Mouse (Mus musculus): ENCODE measurements around the gene Acox1. TPM values are rescaled to one million over a fixed set of nuclear protein-coding genes. Genes with fewer than 3 reads are reported as not detected.

Acox1 gene
- polyA plus RNA-seq, 1 experiment, result 18.0 TPM

GRCm38 (mm10) chr11:116185836-116186235, 13.0 kb downstream of the Acox1 start:
- no peak overlapping the region for H3K4me3 ChIP-seq (ENCODE audit: low read depth, low read length)
- H3K27ac ChIP-seq (ENCODE audit: insufficient read depth, low read length), result no peak overlapping the region
- no peak overlapping the region for H3K9ac ChIP-seq (ENCODE audit: low read depth, poor library complexity, severe bottlenecking)
- H3K27me3 ChIP-seq (ENCODE audit: control insufficient read depth, insufficient read depth, low read length, poor library complexity, severe bottlenecking), result no peaks in the 10 kb centered on the region
- no peak for TF ChIP-seq POLR2A (IDR thresholded peaks at IDR 0.05; ENCODE audit: insufficient read depth, low read length)
- TF ChIP-seq CTCF (IDR thresholded peaks at IDR 0.05; ENCODE audit: low read depth, low read length), result no peak
- TF ChIP-seq EP300 (IDR thresholded peaks at IDR 0.05; ENCODE audit: insufficient read depth, low read depth, low read length), result no peak
- no peaks in the 10 kb centered on the region for H3K36me3 ChIP-seq (ENCODE audit: control insufficient read depth, insufficient read depth, low read length, poor library complexity, severe bottlenecking)
- H3K9me3 ChIP-seq (replicated peaks; ENCODE audit: control insufficient read depth, insufficient read depth, low read length, poor library complexity, severe bottlenecking), result no peaks in the 10 kb centered on the region
- H3K4me1 ChIP-seq (ENCODE audit: control insufficient read depth, insufficient read depth, low read length), result peaks cover 2% of the 10 kb centered on the region

DNA sequence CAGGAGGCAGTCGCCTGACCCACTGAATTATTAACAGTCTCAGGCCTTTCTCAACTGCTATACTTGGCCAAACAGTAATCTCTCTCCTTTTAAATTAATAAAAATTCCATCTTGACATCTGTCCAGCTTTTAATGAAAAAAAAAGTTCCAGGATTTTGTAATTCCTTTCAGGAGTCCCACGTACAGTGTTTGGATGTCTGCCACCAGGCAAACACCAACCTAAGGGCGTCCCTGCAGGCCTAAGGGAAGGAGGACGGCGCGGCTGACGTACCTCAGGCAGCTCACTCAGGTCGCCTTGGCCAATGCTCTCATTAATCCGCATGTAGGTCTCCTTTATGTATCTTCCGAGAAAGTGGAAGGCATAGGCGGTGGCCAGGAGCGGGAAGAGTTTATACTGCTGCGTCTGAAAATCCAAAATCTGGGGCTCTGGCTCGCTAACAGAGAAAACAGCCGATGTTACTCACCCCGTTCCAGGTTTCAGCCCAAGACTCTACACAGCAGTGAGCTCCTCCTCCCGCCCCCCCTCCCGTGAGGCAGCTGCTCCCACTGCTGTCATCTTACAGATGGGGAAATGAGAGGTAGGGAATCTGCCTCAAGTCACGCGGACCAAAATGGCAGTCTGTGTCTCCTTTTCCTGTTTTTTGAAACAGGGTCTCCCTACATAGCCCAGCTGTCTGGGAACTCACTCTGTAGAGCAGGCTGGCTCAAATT, 20.3 kb downstream of the Acox1 start:
- no peak overlapping the region for H3K27ac ChIP-seq (ENCODE audit: insufficient read depth, low read length)
- TF ChIP-seq CTCF (IDR thresholded peaks at IDR 0.05; ENCODE audit: low read depth, low read length) (no peak), POLR2A (IDR thresholded peaks at IDR 0.05; ENCODE audit: insufficient read depth, low read length) (no peak), EP300 (IDR thresholded peaks at IDR 0.05; ENCODE audit: insufficient read depth, low read depth, low read length) (no peak)
- H3K9me3 ChIP-seq (replicated peaks; ENCODE audit: control insufficient read depth, insufficient read depth, low read length, poor library complexity, severe bottlenecking), result no peaks in the 10 kb centered on the region
- H3K9ac ChIP-seq (ENCODE audit: low read depth, poor library complexity, severe bottlenecking), result no peak overlapping the region
- H3K4me1 ChIP-seq (ENCODE audit: control insufficient read depth, insufficient read depth, low read length), result no peaks in the 10 kb centered on the region
- no peak overlapping the region for H3K4me3 ChIP-seq (ENCODE audit: low read depth, low read length)
- H3K36me3 ChIP-seq (ENCODE audit: control insufficient read depth, insufficient read depth, low read length, poor library complexity, severe bottlenecking), result peaks cover 2% of the 10 kb centered on the region; the same call in 1 of the 2 replicates
- H3K27me3 ChIP-seq (ENCODE audit: control insufficient read depth, insufficient read depth, low read length, poor library complexity, severe bottlenecking), result no peaks in the 10 kb centered on the region

GRCm38 (mm10) chr11:116176010-116176409, 22.8 kb downstream of the Acox1 start:
- Histone ChIP-seq H3K27me3 (ENCODE audit: control insufficient read depth, insufficient read depth, low read length, poor library complexity, severe bottlenecking) (no peaks in the 10 kb centered on the region), H3K4me3 (ENCODE audit: low read depth, low read length) (no peak overlapping the region), H3K9ac (ENCODE audit: low read depth, poor library complexity, severe bottlenecking) (no peak overlapping the region), H3K36me3 (ENCODE audit: control insufficient read depth, insufficient read depth, low read length, poor library complexity, severe bottlenecking) (peaks cover 2% of the 10 kb centered on the region; the same call in 1 of the 2 replicates), H3K9me3 (replicated peaks; ENCODE audit: control insufficient read depth, insufficient read depth, low read length, poor library complexity, severe bottlenecking) (no peaks in the 10 kb centered on the region), H3K4me1 (ENCODE audit: control insufficient read depth, insufficient read depth, low read length) (no peaks in the 10 kb centered on the region), H3K27ac (ENCODE audit: insufficient read depth, low read length) (no peak overlapping the region)
- no peak for TF ChIP-seq POLR2A (IDR thresholded peaks at IDR 0.05; ENCODE audit: insufficient read depth, low read length)
- no peak for TF ChIP-seq CTCF (IDR thresholded peaks at IDR 0.05; ENCODE audit: low read depth, low read length)
- no peak for TF ChIP-seq EP300 (IDR thresholded peaks at IDR 0.05; ENCODE audit: insufficient read depth, low read depth, low read length)

DNA sequence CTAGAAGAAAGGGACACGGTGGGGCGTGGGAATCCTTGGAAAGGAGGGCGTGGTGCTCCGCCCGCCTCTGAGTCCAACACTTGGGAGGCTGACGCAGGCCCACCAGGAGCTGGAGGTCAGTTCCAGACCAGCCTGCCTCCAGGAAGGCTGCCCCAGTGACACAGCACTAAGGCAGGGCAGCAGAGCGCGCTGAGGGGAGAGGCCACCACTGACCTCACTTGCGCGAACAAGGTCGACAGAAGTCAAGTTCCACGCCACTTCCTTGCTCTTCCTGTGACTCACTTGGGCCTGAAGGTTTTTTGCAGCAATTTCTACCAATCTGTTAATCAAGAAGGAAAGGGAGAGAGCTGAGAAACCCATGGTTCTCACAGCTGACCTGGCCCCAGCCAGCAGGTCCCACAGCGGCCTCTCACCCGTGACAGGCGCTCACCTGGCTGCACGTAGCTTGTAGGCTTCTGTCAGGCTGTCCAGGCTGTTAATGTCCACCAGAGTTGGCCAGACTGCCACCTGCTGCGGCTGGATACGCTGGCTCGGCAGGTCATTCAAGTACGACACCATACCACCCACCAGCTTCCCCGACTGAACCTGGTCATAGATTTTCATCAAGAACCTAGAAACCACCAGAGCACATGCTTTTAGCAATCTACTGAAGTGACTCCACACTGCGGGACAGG, 23.9 kb downstream of the Acox1 start:
- no peaks in the 10 kb centered on the region for H3K27me3 ChIP-seq (ENCODE audit: control insufficient read depth, insufficient read depth, low read length, poor library complexity, severe bottlenecking)
- H3K9me3 ChIP-seq (replicated peaks; ENCODE audit: control insufficient read depth, insufficient read depth, low read length, poor library complexity, severe bottlenecking), result no peaks in the 10 kb centered on the region
- no peak overlapping the region for H3K4me3 ChIP-seq (ENCODE audit: low read depth, low read length)
- no peak overlapping the region for H3K27ac ChIP-seq (ENCODE audit: insufficient read depth, low read length)
- TF ChIP-seq EP300 (IDR thresholded peaks at IDR 0.05; ENCODE audit: insufficient read depth, low read depth, low read length) (no peak), POLR2A (IDR thresholded peaks at IDR 0.05; ENCODE audit: insufficient read depth, low read length) (no peak), CTCF (IDR thresholded peaks at IDR 0.05; ENCODE audit: low read depth, low read length) (no peak)
- H3K36me3 ChIP-seq (ENCODE audit: control insufficient read depth, insufficient read depth, low read length, poor library complexity, severe bottlenecking), result peaks cover 2% of the 10 kb centered on the region; the same call in 1 of the 2 replicates
- H3K9ac ChIP-seq (ENCODE audit: low read depth, poor library complexity, severe bottlenecking), result no peak overlapping the region
- no peaks in the 10 kb centered on the region for H3K4me1 ChIP-seq (ENCODE audit: control insufficient read depth, insufficient read depth, low read length)

GRCm38 (mm10) chr11:116171959-116172358, 26.9 kb downstream of the Acox1 start:
- peaks cover 2% of the 10 kb centered on the region; the same call in 1 of the 2 replicates for H3K36me3 ChIP-seq (ENCODE audit: control insufficient read depth, insufficient read depth, low read length, poor library complexity, severe bottlenecking)

More at GRCm38 (mm10) chr11:116171959-116172358, 26.9 kb downstream of the Acox1 start:
- Histone ChIP-seq H3K4me1 (ENCODE audit: control insufficient read depth, insufficient read depth, low read length) (no peaks in the 10 kb centered on the region), H3K9ac (ENCODE audit: low read depth, poor library complexity, severe bottlenecking) (no peak overlapping the region), H3K4me3 (ENCODE audit: low read depth, low read length) (no peak overlapping the region), H3K9me3 (replicated peaks; ENCODE audit: control insufficient read depth, insufficient read depth, low read length, poor library complexity, severe bottlenecking) (no peaks in the 10 kb centered on the region), H3K27ac (ENCODE audit: insufficient read depth, low read length) (no peak overlapping the region), H3K27me3 (ENCODE audit: control insufficient read depth, insufficient read depth, low read length, poor library complexity, severe bottlenecking) (no peaks in the 10 kb centered on the region)
- TF ChIP-seq CTCF (IDR thresholded peaks at IDR 0.05; ENCODE audit: low read depth, low read length), result no peak
- TF ChIP-seq EP300 (IDR thresholded peaks at IDR 0.05; ENCODE audit: insufficient read depth, low read depth, low read length), result no peak

Data from ES-Bruce4 (cell line).